Mouse (Mus musculus) embryonic facial prominence, embryonic 11.5 days (tissue): ENCODE results near the gene Trim41. TPM values are rescaled to one million over a fixed set of nuclear protein-coding genes. Genes with fewer than 3 reads are reported as not detected.

Source experiments
- ATAC-seq: fragments of 200-750 bp; cut with Nextera tagmentation; replicated peaks from 2 replicates; pipeline ENCODE4 v1.8.0; 2017; ENCODE audit warnings: low read depth; ENCODE audit not compliant: insufficient number of reproducible peaks, low FRiP score, low TSS enrichment
- DNase-seq: peaks from one replicate; pipeline ENCODE4 v3.0.0-alpha.2; 2015; ENCODE audit warnings: low spot score
- H3K27ac ChIP-seq: fragments of 300-500 bp; sonication (generic); replicated peaks from 2 replicates; pipeline ENCODE4 v1.5.1; 2014; ENCODE audit warnings: mild to moderate bottlenecking, low read depth, low read length, control low read depth
- H3K27me3 ChIP-seq: fragments of 300-500 bp; sonication (generic); 2 replicates; pipeline ENCODE4 v1.6.1; 2014; ENCODE audit warnings: mild to moderate bottlenecking, low read length, moderate library complexity, mixed read lengths; ENCODE audit not compliant: control insufficient read depth, insufficient read depth
- H3K36me3 ChIP-seq: fragments of 300-500 bp; sonication (generic); replicated peaks from 2 replicates; pipeline ENCODE4 v1.6.1; 2014; ENCODE audit warnings: low read depth, mild to moderate bottlenecking, low read length, moderate library complexity, mixed read lengths; ENCODE audit not compliant: control insufficient read depth, insufficient read depth
- H3K4me1 ChIP-seq: fragments of 300-500 bp; sonication (generic); 2 replicates; pipeline ENCODE4 v1.6.1; 2014; ENCODE audit warnings: low read length, mixed read lengths; ENCODE audit not compliant: control insufficient read depth, insufficient read depth
- H3K4me2 ChIP-seq: fragments of 300-500 bp; sonication (generic); 2 replicates; pipeline ENCODE4 v1.6.1; 2014; ENCODE audit warnings: low read depth, mild to moderate bottlenecking, control low read depth, low read length, moderate library complexity
- H3K4me3 ChIP-seq: fragments of 300-500 bp; sonication (generic); 2 replicates; pipeline ENCODE4 v1.5.1; 2014; ENCODE audit warnings: low read depth, low read length, control low read depth
- H3K9ac ChIP-seq: fragments of 300-500 bp; sonication (generic); replicated peaks from 2 replicates; pipeline ENCODE4 v1.6.1; 2014; ENCODE audit warnings: mild to moderate bottlenecking, control low read depth, low read length
- H3K9me3 ChIP-seq: fragments of 300-500 bp; sonication (generic); replicated peaks from 2 replicates; pipeline ENCODE4 v1.6.1; 2016; ENCODE audit warnings: mild to moderate bottlenecking, low read length, inconsistent platforms, mixed read lengths; ENCODE audit not compliant: control insufficient read depth
- WGBS: fragments of 180-500 bp; shearing (Covaris S2); extraction: QIAGEN DNeasy Blood & Tissue Kit; methylation state at CpG from one replicate; pipeline ENCODE4 v1.1.7; 2014; 5-methylcytosine and 5-hydroxymethylcytosine counted together
- polyA plus RNA-seq: library from polyadenylated mRNA; unstranded; fragments of >200 nt; fragmentation: Nextera tagmentation; extraction: Ambion mirVana; gene quantifications from 2 replicates; pipeline ENCODE4 v1.2.1, GENCODE M21; 2014

Gene Trim41
- polyA plus RNA-seq, 1 experiment from 2014 or later, result 3.2 TPM

- Histone ChIP-seq H3K4me1 (no peaks in the 10 kb centered on the region), H3K27me3 (no peaks in the 10 kb centered on the region), H3K4me2 (no peak overlapping the region), H3K9ac (no peak overlapping the region), H3K27ac (no peak overlapping the region), H3K4me3 (no peak overlapping the region), H3K36me3 (no peaks in the 10 kb centered on the region), H3K9me3 (no peaks in the 10 kb centered on the region)
- DNase-seq (no peak), ATAC-seq (0 out of 2 replicates have a peak, but pooled peaks have one; percentile 10)
- WGBS, result 42% methylated on average over 9 of the region's 9 CpGs
Observed at GRCm38 (mm10) chr11:48776664-48777063, 40.5 kb downstream of the Trim41 start.

DNA sequence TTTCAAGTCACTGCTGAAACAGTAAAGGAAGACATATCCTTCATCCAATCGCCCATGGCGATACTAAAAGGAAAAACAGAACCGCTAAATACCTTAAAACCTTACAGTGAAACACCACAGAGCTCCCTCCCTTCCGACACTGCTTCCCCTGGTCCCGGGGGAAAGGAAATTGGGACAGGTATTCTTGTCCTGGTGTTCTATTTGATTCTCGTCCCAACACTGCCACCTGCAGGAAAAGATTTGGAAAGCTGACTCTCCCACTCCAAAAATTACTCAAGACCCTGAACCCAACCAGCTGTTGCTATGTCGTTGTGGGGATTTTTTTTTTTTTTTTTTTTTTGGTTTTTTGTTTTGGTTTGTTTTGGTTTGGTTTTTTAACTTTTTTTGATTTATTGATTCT lies 41.7 kb downstream of the Trim41 start:
- 2% methylated on average over 7 of the region's 7 CpGs for WGBS
- Histone ChIP-seq H3K4me1 (no peaks in the 10 kb centered on the region), H3K4me3 (no peak overlapping the region), H3K36me3 (no peaks in the 10 kb centered on the region), H3K27ac (no peak overlapping the region), H3K9ac (no peak overlapping the region), H3K4me2 (no peak overlapping the region), H3K9me3 (no peaks in the 10 kb centered on the region), H3K27me3 (no peaks in the 10 kb centered on the region)
- DNase-seq (peak; percentile 87), ATAC-seq (no peak)

- H3K27ac ChIP-seq, result no peak overlapping the region
- no peak overlapping the region for H3K4me3 ChIP-seq
- no peaks in the 10 kb centered on the region for H3K27me3 ChIP-seq
- H3K9me3 ChIP-seq, result no peaks in the 10 kb centered on the region
- no peak overlapping the region for H3K9ac ChIP-seq
- peak; percentile 85 for DNase-seq
- no peak overlapping the region for H3K4me2 ChIP-seq
- H3K4me1 ChIP-seq, result no peaks in the 10 kb centered on the region
- no peak for ATAC-seq
- no peaks in the 10 kb centered on the region for H3K36me3 ChIP-seq
- 36% methylated on average over 17 of the region's 17 CpGs for WGBS
Observed at GRCm38 (mm10) chr11:48774443-48775298, 42.5 kb downstream of the Trim41 start.

GRCm38 (mm10) chr11:48771691-48772090 lies 45.5 kb downstream of the Trim41 start:
- no peaks in the 10 kb centered on the region for H3K9me3 ChIP-seq
- no peaks in the 10 kb centered on the region for H3K36me3 ChIP-seq
- no peak for ATAC-seq
- H3K27ac ChIP-seq, result no peak overlapping the region
- peak; percentile 63 for DNase-seq
- H3K27me3 ChIP-seq, result no peaks in the 10 kb centered on the region
- H3K4me2 ChIP-seq, result no peak overlapping the region
- WGBS, result 5% methylated on average over 2 of the region's 2 CpGs
- H3K4me3 ChIP-seq, result no peak overlapping the region
- no peaks in the 10 kb centered on the region for H3K4me1 ChIP-seq
- H3K9ac ChIP-seq, result no peak overlapping the region

DNA sequence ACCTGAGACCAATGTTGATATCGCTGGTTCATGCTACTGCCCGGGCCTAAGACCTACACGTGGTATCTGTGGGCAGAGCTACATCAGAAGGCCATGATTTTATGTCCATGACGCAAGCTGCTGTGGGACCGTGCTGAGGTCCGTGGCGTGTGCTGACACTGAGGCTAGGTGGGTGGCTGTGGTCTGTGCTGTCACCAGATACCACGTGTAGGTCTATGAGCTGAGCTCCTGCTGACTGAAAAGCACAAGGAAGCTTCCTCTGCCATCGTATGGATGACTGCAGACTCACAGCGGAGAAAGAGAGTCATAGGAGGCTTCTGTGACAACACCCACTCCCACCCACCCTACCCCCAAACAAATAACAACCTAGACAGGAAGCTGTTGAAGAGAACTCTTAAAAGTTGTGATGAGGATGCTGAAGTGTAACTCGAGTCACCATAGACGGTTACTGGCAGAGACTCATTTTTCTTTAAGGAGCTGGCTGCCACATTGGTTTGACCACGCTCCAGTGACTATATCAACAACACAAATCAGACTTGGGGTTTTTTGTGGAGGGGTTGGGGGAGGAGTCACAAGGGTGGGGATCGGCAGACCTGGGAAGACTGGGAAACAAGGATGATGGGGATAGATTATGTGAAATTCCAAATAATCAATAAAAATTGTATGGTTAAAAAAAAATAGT lies 49.8 kb downstream of the Trim41 start:
- H3K4me1 ChIP-seq, result no peaks in the 10 kb centered on the region
- 81% methylated on average over 14 of the region's 14 CpGs for WGBS
- H3K9ac ChIP-seq, result no peak overlapping the region
- H3K9me3 ChIP-seq, result no peaks in the 10 kb centered on the region
- DNase-seq (no peak), ATAC-seq (no peak)
- no peak overlapping the region for H3K4me3 ChIP-seq
- H3K36me3 ChIP-seq, result no peaks in the 10 kb centered on the region
- no peak overlapping the region for H3K27ac ChIP-seq
- no peak overlapping the region for H3K4me2 ChIP-seq
- no peaks in the 10 kb centered on the region for H3K27me3 ChIP-seq

- Histone ChIP-seq H3K27ac (no peak overlapping the region), H3K4me1 (no peaks in the 10 kb centered on the region), H3K9ac (no peak overlapping the region), H3K36me3 (no peaks in the 10 kb centered on the region), H3K27me3 (no peaks in the 10 kb centered on the region), H3K4me3 (no peak overlapping the region), H3K4me2 (no peak overlapping the region), H3K9me3 (no peaks in the 10 kb centered on the region)
- no peak for ATAC-seq
- 92% methylated on average over 9 of the region's 9 CpGs for WGBS
- DNase-seq, result no peak
Observed at GRCm38 (mm10) chr11:48764119-48764518, 53.0 kb downstream of the Trim41 start.

DNA sequence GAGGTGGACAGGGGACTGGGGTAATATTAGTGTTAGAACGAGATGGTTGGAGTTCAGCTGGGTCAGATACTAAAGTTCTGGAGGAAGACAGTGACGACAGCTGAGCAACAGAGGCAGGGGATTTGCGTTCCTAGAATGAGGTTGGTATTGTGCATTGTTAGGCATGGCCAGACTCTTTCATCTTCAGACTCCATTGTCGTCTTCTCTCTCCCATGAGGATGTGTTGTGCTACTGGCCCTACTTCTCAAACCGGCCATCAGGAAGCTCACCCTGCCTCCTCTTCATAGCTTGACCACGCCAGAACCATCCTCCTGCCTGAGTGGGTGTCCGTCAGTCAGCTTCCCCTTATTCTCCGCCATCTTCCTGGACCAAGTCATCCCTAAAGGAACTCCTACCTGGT lies 58.1 kb downstream of the Trim41 start:
- WGBS, result 88% methylated on average over 8 of the region's 8 CpGs
- H3K27me3 ChIP-seq, result no peaks in the 10 kb centered on the region
- H3K9ac ChIP-seq, result no peak overlapping the region
- no peak for ATAC-seq
- no peak overlapping the region for H3K4me3 ChIP-seq
- H3K4me1 ChIP-seq, result no peaks in the 10 kb centered on the region
- H3K4me2 ChIP-seq, result no peak overlapping the region
- H3K9me3 ChIP-seq, result no peaks in the 10 kb centered on the region
- H3K27ac ChIP-seq, result no peak overlapping the region
- no peaks in the 10 kb centered on the region for H3K36me3 ChIP-seq
- no peak for DNase-seq
